Mouse (Mus musculus): ENCODE measurements at regions not wholly inside any gene's neighbourhood (a gene's known extent, or its start where the extent isn't known, plus 50 kb on each side); places are given as distances from the start of the nearest gene placed in this dataset.

- DNase-seq (ENCODE audit: inconsistent age in 2 of 2, low spot score in 1 of 2): no peak
Measured at GRCm38 (mm10) chr17:85845059-85845458, 157.0 kb upstream of the Six2 start.

GRCm38 (mm10) chr17:85844486-85844885 lies 156.4 kb upstream of the Six2 start:
- DNase-seq (ENCODE audit: inconsistent age in 2 of 2, low spot score in 1 of 2): no peak

- DNase-seq (ENCODE audit: inconsistent age in 2 of 2, low spot score in 1 of 2): no peak
Measured at GRCm38 (mm10) chr17:85823036-85823435, 135.0 kb upstream of the Six2 start.

GRCm38 (mm10) chr17:85821861-85822260 lies 133.8 kb upstream of the Six2 start:
- no peak for DNase-seq (ENCODE audit: inconsistent age in 2 of 2, low spot score in 1 of 2)

GRCm38 (mm10) chr17:85818098-85818855 lies 130.2 kb upstream of the Six2 start:
- peak; percentile 11 to 58 for DNase-seq (ENCODE audit: inconsistent age in 2 of 2, low spot score in 1 of 2)

- DNase-seq (ENCODE audit: inconsistent age in 2 of 2, low spot score in 1 of 2): no peak
Measured at GRCm38 (mm10) chr17:85816521-85816920, 128.4 kb upstream of the Six2 start.

GRCm38 (mm10) chr17:85816056-85816455 lies 128.0 kb upstream of the Six2 start:
- no peak for DNase-seq (ENCODE audit: inconsistent age in 2 of 2, low spot score in 1 of 2)

- DNase-seq (ENCODE audit: inconsistent age in 2 of 2, low spot score in 1 of 2): no peak
Measured at GRCm38 (mm10) chr17:85808580-85808979, 120.5 kb upstream of the Six2 start.

- DNase-seq (ENCODE audit: inconsistent age in 2 of 2, low spot score in 1 of 2): no peak
Measured at GRCm38 (mm10) chr17:85805726-85806359, 117.8 kb upstream of the Six2 start.

GRCm38 (mm10) chr17:85804631-85805030 lies 116.6 kb upstream of the Six2 start:
- no peak for DNase-seq (ENCODE audit: inconsistent age in 2 of 2, low spot score in 1 of 2)

- DNase-seq (ENCODE audit: inconsistent age in 2 of 2, low spot score in 1 of 2): no peak
Measured at GRCm38 (mm10) chr17:85801734-85802133, 113.7 kb upstream of the Six2 start.

GRCm38 (mm10) chr17:85801079-85801605 lies 113.1 kb upstream of the Six2 start:
- DNase-seq (ENCODE audit: inconsistent age in 2 of 2, low spot score in 1 of 2): no peak

- DNase-seq (ENCODE audit: inconsistent age in 2 of 2, low spot score in 1 of 2): peak; percentile 10 to 53
Measured at GRCm38 (mm10) chr17:85800357-85801078, 112.4 kb upstream of the Six2 start.

GRCm38 (mm10) chr17:85799865-85800356 lies 111.8 kb upstream of the Six2 start:
- DNase-seq (ENCODE audit: inconsistent age in 2 of 2, low spot score in 1 of 2): peak; percentile 29 to 77

- DNase-seq (ENCODE audit: inconsistent age in 2 of 2, low spot score in 1 of 2): peak; percentile 20 to 25
Measured at GRCm38 (mm10) chr17:85799081-85799864, 111.2 kb upstream of the Six2 start.

- no peak for DNase-seq (ENCODE audit: inconsistent age in 2 of 2, low spot score in 1 of 2)
Measured at GRCm38 (mm10) chr17:85797755-85798154, 109.7 kb upstream of the Six2 start.

GRCm38 (mm10) chr17:85795820-85796219 lies 107.7 kb upstream of the Six2 start:
- no peak for DNase-seq (ENCODE audit: inconsistent age in 2 of 2, low spot score in 1 of 2)

GRCm38 (mm10) chr17:85785625-85786294 lies 97.7 kb upstream of the Six2 start:
- no peak for DNase-seq (ENCODE audit: inconsistent age in 2 of 2, low spot score in 1 of 2)

- no peak for DNase-seq (ENCODE audit: inconsistent age in 2 of 2, low spot score in 1 of 2)
Measured at GRCm38 (mm10) chr17:85780477-85780876, 92.4 kb upstream of the Six2 start.

GRCm38 (mm10) chr17:85776876-85777275 lies 88.8 kb upstream of the Six2 start:
- DNase-seq (ENCODE audit: inconsistent age in 2 of 2, low spot score in 1 of 2): no peak
